Mouse (Mus musculus) heart, postnatal 0 days (tissue): ENCODE results near the gene Mgll. TPM values are rescaled to one million over a fixed set of nuclear protein-coding genes. Genes with fewer than 3 reads are reported as not detected.

ENCODE experiments used
- ATAC-seq: fragments of 200-750 bp; cut with Nextera tagmentation; 2 replicates; pipeline ENCODE4 v1.8.0; 2017; ENCODE audit warnings: low read depth, moderate number of reproducible peaks, moderate library complexity; ENCODE audit not compliant: insufficient read depth
- DNase-seq: peaks from one replicate; pipeline ENCODE4 v3.0.0-alpha.2; 2016; ENCODE audit warnings: low spot score
- H3K27ac ChIP-seq: fragments of 300-500 bp; sonication (generic); 2 replicates; pipeline ENCODE4 v1.5.1; 2014; ENCODE audit warnings: low read depth, mild to moderate bottlenecking
- H3K27me3 ChIP-seq: fragments of 300-500 bp; sonication (generic); 2 replicates; pipeline ENCODE4 v1.6.1; 2014; ENCODE audit warnings: low read length, mixed read lengths; ENCODE audit not compliant: control insufficient read depth, insufficient read depth
- H3K36me3 ChIP-seq: fragments of 300-500 bp; sonication (generic); replicated peaks from 2 replicates; pipeline ENCODE4 v1.6.1; 2014; ENCODE audit warnings: low read length, mixed read lengths; ENCODE audit not compliant: control insufficient read depth, insufficient read depth
- H3K4me1 ChIP-seq: fragments of 300-500 bp; sonication (generic); 2 replicates; pipeline ENCODE4 v1.6.1; 2014; ENCODE audit warnings: antibody characterized with exemption; ENCODE audit not compliant: control insufficient read depth, insufficient read depth
- H3K4me2 ChIP-seq: fragments of 300-500 bp; sonication (generic); 2 replicates; pipeline ENCODE4 v1.6.1; 2014; ENCODE audit warnings: low read depth, mild to moderate bottlenecking, low read length, moderate library complexity
- H3K4me3 ChIP-seq: fragments of 300-500 bp; sonication (generic); 2 replicates; pipeline ENCODE4 v1.5.1; 2014; ENCODE audit warnings: low read depth, low read length
- H3K9ac ChIP-seq: fragments of 300-500 bp; sonication (generic); replicated peaks from 2 replicates; pipeline ENCODE4 v1.6.1; 2014; ENCODE audit warnings: low read depth, low read length, mixed read lengths
- H3K9me3 ChIP-seq: fragments of 300-500 bp; sonication (generic); replicated peaks from 2 replicates; pipeline ENCODE4 v1.6.1; 2016; ENCODE audit warnings: low read length; ENCODE audit not compliant: control insufficient read depth
- CTCF ChIP-seq: IDR thresholded peaks from 2 replicates; pipeline ENCODE4 v1.5.1; 2016; ENCODE audit warnings: antibody characterized with exemption, control low read depth, low read depth
- EP300 ChIP-seq: IDR thresholded peaks from 2 replicates; pipeline ENCODE4 v1.6.1; 2016; ENCODE audit warnings: antibody characterized with exemption, low read depth
- WGBS: fragments of 180-500 bp; shearing (Covaris S2); extraction: QIAGEN DNeasy Blood & Tissue Kit; methylation state at CpG from one replicate; pipeline ENCODE4 v1.1.7; 2014; 5-methylcytosine and 5-hydroxymethylcytosine counted together
- polyA plus RNA-seq: library from polyadenylated mRNA; unstranded; fragments of >200 nt; fragmentation: Nextera tagmentation; extraction: Ambion mirVana; gene quantifications from 2 replicates; pipeline ENCODE4 v1.2.1, GENCODE M21; 2015
- total RNA-seq: library from RNA; depleted of rRNA; stranded (reverse); fragments of >200 nt; gene quantifications from 2 replicates; pipeline ENCODE4 v1.2.3, GENCODE M21; 2014; ENCODE audit warnings: low replicate concordance

Mgll gene
- total and polyA plus RNA-seq, 2 experiments from 2014 or later: 134 to 147 TPM

DNA sequence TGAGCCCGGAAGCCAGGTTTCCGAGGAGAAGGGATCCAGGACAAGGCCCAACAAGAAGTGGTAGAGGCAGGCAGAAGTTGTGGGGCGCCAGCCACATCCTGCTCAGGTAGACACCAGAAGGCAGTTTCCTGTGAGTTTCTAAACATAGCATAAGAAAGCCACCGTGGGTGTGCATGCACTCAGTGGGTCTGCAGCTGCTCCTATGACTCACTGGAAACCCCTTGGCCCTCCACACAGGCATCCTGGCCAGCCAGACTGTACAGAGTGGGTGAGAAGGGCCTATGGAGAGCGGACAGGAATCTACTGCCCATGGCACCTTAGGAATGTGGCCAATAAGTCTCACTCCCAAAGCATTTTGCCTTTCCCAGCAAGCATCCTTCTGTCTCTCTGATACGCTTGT is 45.5 kb downstream of the Mgll start:
- no peak overlapping the region for H3K9ac ChIP-seq
- no peaks in the 10 kb centered on the region for H3K27me3 ChIP-seq
- ATAC-seq: no peak
- no peak for DNase-seq
- H3K27ac ChIP-seq: no peak overlapping the region
- no peak overlapping the region for H3K4me3 ChIP-seq
- WGBS: 63% methylated on average over 6 of the region's 6 CpGs
- H3K36me3 ChIP-seq: no peaks in the 10 kb centered on the region
- no peak overlapping the region for H3K4me2 ChIP-seq
- no peaks in the 10 kb centered on the region for H3K9me3 ChIP-seq
- no peak for TF ChIP-seq EP300
- TF ChIP-seq CTCF: no peak
- peaks cover 29% of the 10 kb centered on the region for H3K4me1 ChIP-seq

DNA sequence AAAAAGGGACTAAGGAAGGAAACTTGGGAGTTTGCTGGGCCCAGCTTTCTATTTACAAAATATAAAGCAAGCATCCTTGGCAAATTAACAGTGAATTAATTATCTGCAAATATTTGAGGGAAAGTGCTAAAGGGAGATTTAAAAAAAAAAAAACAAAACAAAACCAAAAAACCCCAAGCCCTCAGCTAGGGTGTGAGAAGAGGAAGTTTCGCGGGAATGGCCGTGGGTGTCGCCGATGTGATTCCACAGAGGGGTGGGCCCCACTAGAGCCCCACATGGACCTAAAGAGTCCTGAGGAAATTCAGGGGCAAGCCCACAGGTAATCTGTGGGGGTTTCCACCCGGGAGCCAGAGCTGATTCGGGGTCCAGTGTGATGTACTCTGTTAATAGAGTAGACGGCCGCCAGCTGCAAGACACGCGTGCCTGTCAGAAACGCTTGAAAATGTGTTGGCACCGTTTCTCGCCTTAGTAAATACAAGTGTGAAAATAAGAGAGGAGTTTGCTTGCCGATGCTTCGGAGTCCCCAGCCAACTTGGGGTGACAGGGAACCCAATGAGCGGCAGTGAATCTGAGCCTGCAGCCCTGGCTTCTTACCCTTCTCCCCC is 46.2 kb downstream of the Mgll start:
- Histone ChIP-seq H3K36me3 (no peaks in the 10 kb centered on the region), H3K4me1 (peaks cover 22% of the 10 kb centered on the region), H3K4me3 (no peak overlapping the region), H3K27ac (no peak overlapping the region), H3K9me3 (no peaks in the 10 kb centered on the region), H3K9ac (no peak overlapping the region), H3K4me2 (no peak overlapping the region), H3K27me3 (no peaks in the 10 kb centered on the region)
- no peak for TF ChIP-seq CTCF
- no peak for TF ChIP-seq EP300
- WGBS: 71% methylated on average over 17 of the region's 17 CpGs
- DNase-seq (no peak), ATAC-seq (no peak)

DNA sequence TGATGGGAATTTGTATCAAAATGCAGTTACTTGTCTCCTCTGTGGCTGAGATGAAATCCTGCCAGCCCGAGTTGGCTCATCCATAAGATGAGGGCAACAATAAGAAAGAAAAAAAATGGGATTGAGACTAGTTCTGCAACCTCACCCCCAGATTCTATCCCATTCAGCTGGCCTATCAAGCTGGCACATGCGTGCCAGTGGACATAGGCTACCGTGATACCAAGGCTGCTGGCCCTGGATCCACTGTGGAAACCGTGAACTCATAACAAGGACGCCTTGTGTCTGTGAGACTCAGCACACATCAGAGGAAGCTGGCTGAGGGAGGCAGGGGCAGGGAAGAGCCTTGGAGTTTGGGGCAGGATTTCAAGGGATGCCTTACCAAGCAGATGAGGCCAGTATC is 46.8 kb downstream of the Mgll start:
- Histone ChIP-seq H3K4me3 (no peak overlapping the region), H3K9me3 (no peaks in the 10 kb centered on the region), H3K27me3 (no peaks in the 10 kb centered on the region), H3K4me2 (no peak overlapping the region), H3K27ac (no peak overlapping the region), H3K4me1 (peaks cover 17% of the 10 kb centered on the region; the same call in 1 of the 2 replicates), H3K9ac (no peak overlapping the region), H3K36me3 (no peaks in the 10 kb centered on the region)
- WGBS: 88% methylated on average over 5 of the region's 5 CpGs
- ATAC-seq (no peak), DNase-seq (no peak)
- TF ChIP-seq EP300: no peak
- TF ChIP-seq CTCF: no peak

DNA sequence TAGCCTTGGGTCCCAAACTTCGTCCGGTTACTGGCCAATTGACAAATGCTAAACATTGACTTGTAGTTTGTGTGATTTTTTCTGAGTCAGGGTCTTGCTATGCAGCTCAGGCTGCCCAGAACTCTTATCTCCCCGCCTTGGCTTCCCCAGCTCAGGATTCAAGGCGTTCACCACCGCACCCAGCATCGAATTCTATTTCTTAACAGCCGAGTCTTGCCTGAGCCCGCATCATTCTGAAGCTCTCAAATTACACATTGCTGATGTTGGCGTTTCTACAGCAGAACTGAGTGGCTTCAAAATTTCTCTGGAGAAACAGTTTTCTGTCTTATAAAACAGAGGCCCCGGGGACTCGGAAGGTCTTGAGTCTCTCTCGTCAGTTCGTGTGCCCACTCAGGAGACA is 47.8 kb downstream of the Mgll start:
- H3K9me3 ChIP-seq: no peaks in the 10 kb centered on the region
- no peak overlapping the region for H3K9ac ChIP-seq
- DNase-seq (no peak), ATAC-seq (no peak)
- TF ChIP-seq EP300 (no peak), CTCF (no peak)
- H3K27ac ChIP-seq: 0 out of 2 replicates have a peak overlapping the region, but pooled peaks have one; percentile 28
- H3K27me3 ChIP-seq: no peaks in the 10 kb centered on the region
- H3K4me3 ChIP-seq: no peak overlapping the region
- 70% methylated on average over 13 of the region's 13 CpGs for WGBS
- no peak overlapping the region for H3K4me2 ChIP-seq
- no peaks in the 10 kb centered on the region for H3K36me3 ChIP-seq
- H3K4me1 ChIP-seq: peaks cover 15% of the 10 kb centered on the region

DNA sequence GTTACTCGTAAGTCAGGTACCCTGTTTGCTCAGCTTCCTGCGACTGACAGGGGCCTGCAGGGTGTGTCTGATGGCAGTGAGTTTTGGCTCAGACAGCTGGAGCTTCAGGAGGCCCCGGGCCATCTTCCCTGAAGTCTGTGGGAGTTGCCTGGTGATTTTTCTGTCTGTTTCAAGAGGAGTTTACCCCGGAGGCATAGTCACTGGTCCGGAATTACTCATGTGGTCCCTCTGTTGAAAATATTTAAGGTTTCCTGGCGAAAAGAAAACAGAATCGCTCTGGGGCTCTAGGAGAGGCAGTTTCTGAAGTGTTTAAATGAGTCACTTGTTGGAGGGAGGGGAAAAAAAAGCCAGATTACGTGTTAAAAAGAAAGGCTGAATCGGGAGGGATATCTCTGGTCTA is 49.8 kb downstream of the Mgll start:
- no peaks in the 10 kb centered on the region for H3K9me3 ChIP-seq
- WGBS: 65% methylated on average over 9 of the region's 9 CpGs
- no peak overlapping the region for H3K9ac ChIP-seq
- H3K4me2 ChIP-seq: no peak overlapping the region
- no peak overlapping the region for H3K4me3 ChIP-seq
- H3K27me3 ChIP-seq: no peaks in the 10 kb centered on the region
- DNase-seq (no peak), ATAC-seq (no peak)
- TF ChIP-seq CTCF (no peak), EP300 (no peak)
- no peak overlapping the region for H3K27ac ChIP-seq
- no peaks in the 10 kb centered on the region for H3K36me3 ChIP-seq
- H3K4me1 ChIP-seq: peaks cover 14% of the 10 kb centered on the region

DNA sequence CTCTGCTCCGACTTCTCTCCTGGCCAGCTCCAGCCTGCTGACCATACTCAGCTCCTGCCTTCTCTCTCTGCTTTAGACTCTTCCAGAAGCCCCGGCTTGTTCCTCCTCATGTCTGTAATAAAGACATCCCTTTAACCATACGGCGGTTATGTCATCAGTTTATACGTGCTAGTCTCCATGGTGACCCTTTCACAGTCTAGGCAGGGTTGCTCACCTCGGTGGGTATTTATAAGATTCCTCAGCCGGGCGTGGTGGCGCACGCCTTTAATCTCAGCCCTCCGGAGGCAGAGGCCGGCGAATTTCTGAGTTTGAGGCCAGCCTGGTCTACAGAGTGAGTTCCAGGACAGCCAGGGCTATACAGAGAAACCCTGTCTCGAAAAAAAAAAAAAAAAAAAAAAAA is 51.1 kb downstream of the Mgll start:
- no peaks in the 10 kb centered on the region for H3K36me3 ChIP-seq
- no peak for TF ChIP-seq CTCF
- no peak for TF ChIP-seq EP300
- H3K27ac ChIP-seq: no peak overlapping the region
- no peak overlapping the region for H3K4me2 ChIP-seq
- DNase-seq (no peak), ATAC-seq (no peak)
- WGBS: 78% methylated on average over 14 of the region's 14 CpGs
- H3K27me3 ChIP-seq: no peaks in the 10 kb centered on the region
- no peak overlapping the region for H3K4me3 ChIP-seq
- peaks cover 7% of the 10 kb centered on the region for H3K4me1 ChIP-seq
- H3K9me3 ChIP-seq: no peaks in the 10 kb centered on the region
- no peak overlapping the region for H3K9ac ChIP-seq
